Mouse (Mus musculus): ENCODE measurements around the gene Eepd1. TPM values are rescaled to one million over a fixed set of nuclear protein-coding genes. Genes with fewer than 3 reads are reported as not detected.

Eepd1 gene
- total and polyA plus RNA-seq, 2 experiments from 2014 or later, result 13.5 to 16.2 TPM

GRCm38 (mm10) chr9:25517982-25518381, 36.6 kb downstream of the Eepd1 start:
- 39% methylated on average over 4 of the region's 4 CpGs for WGBS
- TF ChIP-seq CTCF (IDR thresholded peaks at IDR 0.05), result no peak

GRCm38 (mm10) chr9:25519193-25519592, 37.8 kb downstream of the Eepd1 start:
- ATAC-seq (ENCODE audit: low FRiP score), result peak; percentile 23; the same call in 1 of the 2 replicates
- WGBS, result 52% methylated on average over 6 of the region's 6 CpGs
- 0 out of 2 replicates have a peak overlapping the region, but pooled peaks have one; percentile 1 for H3K9ac ChIP-seq (replicated peaks; ENCODE audit: low read length, poor library complexity, severe bottlenecking)

More at GRCm38 (mm10) chr9:25517982-25518381, 36.6 kb downstream of the Eepd1 start:
- ATAC-seq (ENCODE audit: low FRiP score) (no peak), DNase-seq (ENCODE audit: low spot score) (no peak)
- H3K27me3 ChIP-seq (ENCODE audit: insufficient read depth, low read length), result no peaks in the 10 kb centered on the region
- H3K4me1 ChIP-seq (ENCODE audit: insufficient read depth, low read length), result no peaks in the 10 kb centered on the region
- no peaks in the 10 kb centered on the region for H3K36me3 ChIP-seq (ENCODE audit: insufficient read depth, low read length)
- no peak overlapping the region for H3K4me2 ChIP-seq (ENCODE audit: low read depth, low read length, poor library complexity, severe bottlenecking)
- no peak overlapping the region for H3K9ac ChIP-seq (replicated peaks; ENCODE audit: low read length, poor library complexity, severe bottlenecking)
- no peaks in the 10 kb centered on the region for H3K9me3 ChIP-seq (ENCODE audit: low read length)
- H3K27ac ChIP-seq (ENCODE audit: low read depth, low read length), result no peak overlapping the region
- no peak overlapping the region for H3K4me3 ChIP-seq (ENCODE audit: low read depth, low read length)

GRCm38 (mm10) chr9:25520826-25521225, 39.5 kb downstream of the Eepd1 start:
- Histone ChIP-seq H3K4me1 (ENCODE audit: insufficient read depth, low read length) (no peaks in the 10 kb centered on the region), H3K4me3 (ENCODE audit: low read depth, low read length) (no peak overlapping the region), H3K27ac (ENCODE audit: low read depth, low read length) (no peak overlapping the region), H3K9me3 (ENCODE audit: low read length) (no peaks in the 10 kb centered on the region), H3K4me2 (ENCODE audit: low read depth, low read length, poor library complexity, severe bottlenecking) (no peak overlapping the region), H3K27me3 (ENCODE audit: insufficient read depth, low read length) (no peaks in the 10 kb centered on the region), H3K36me3 (ENCODE audit: insufficient read depth, low read length) (no peaks in the 10 kb centered on the region), H3K9ac (replicated peaks; ENCODE audit: low read length, poor library complexity, severe bottlenecking) (no peak overlapping the region)
- ATAC-seq (ENCODE audit: low FRiP score) (no peak), DNase-seq (ENCODE audit: low spot score) (no peak)
- WGBS, result 91% methylated on average over 7 of the region's 7 CpGs
- no peak for TF ChIP-seq CTCF (IDR thresholded peaks at IDR 0.05)

More at GRCm38 (mm10) chr9:25519193-25519592, 37.8 kb downstream of the Eepd1 start:
- H3K4me2 ChIP-seq (ENCODE audit: low read depth, low read length, poor library complexity, severe bottlenecking), result no peak overlapping the region
- H3K4me3 ChIP-seq (ENCODE audit: low read depth, low read length), result no peak overlapping the region
- no peaks in the 10 kb centered on the region for H3K27me3 ChIP-seq (ENCODE audit: insufficient read depth, low read length)
- H3K27ac ChIP-seq (ENCODE audit: low read depth, low read length), result no peak overlapping the region
- DNase-seq (ENCODE audit: low spot score), result peak; percentile 45
- TF ChIP-seq CTCF (IDR thresholded peaks at IDR 0.05), result no peak
- H3K4me1 ChIP-seq (ENCODE audit: insufficient read depth, low read length), result no peaks in the 10 kb centered on the region
- no peaks in the 10 kb centered on the region for H3K9me3 ChIP-seq (ENCODE audit: low read length)
- no peaks in the 10 kb centered on the region for H3K36me3 ChIP-seq (ENCODE audit: insufficient read depth, low read length)

GRCm38 (mm10) chr9:25521825-25522224, 40.5 kb downstream of the Eepd1 start:
- no peak overlapping the region for H3K9ac ChIP-seq (replicated peaks; ENCODE audit: low read length, poor library complexity, severe bottlenecking)
- no peak overlapping the region for H3K27ac ChIP-seq (ENCODE audit: low read depth, low read length)
- no peak overlapping the region for H3K4me3 ChIP-seq (ENCODE audit: low read depth, low read length)
- ATAC-seq (ENCODE audit: low FRiP score) (no peak), DNase-seq (ENCODE audit: low spot score) (no peak)
- no peaks in the 10 kb centered on the region for H3K36me3 ChIP-seq (ENCODE audit: insufficient read depth, low read length)
- no peak overlapping the region for H3K4me2 ChIP-seq (ENCODE audit: low read depth, low read length, poor library complexity, severe bottlenecking)
- no peaks in the 10 kb centered on the region for H3K4me1 ChIP-seq (ENCODE audit: insufficient read depth, low read length)
- H3K27me3 ChIP-seq (ENCODE audit: insufficient read depth, low read length), result no peaks in the 10 kb centered on the region
- 96% methylated on average over 2 of the region's 2 CpGs for WGBS
- TF ChIP-seq CTCF (IDR thresholded peaks at IDR 0.05), result no peak
- H3K9me3 ChIP-seq (ENCODE audit: low read length), result no peaks in the 10 kb centered on the region

- WGBS, result 43% methylated on average over 1 of the region's 1 CpGs
- Histone ChIP-seq H3K4me1 (ENCODE audit: insufficient read depth, low read length) (no peaks in the 10 kb centered on the region), H3K9ac (replicated peaks; ENCODE audit: low read length, poor library complexity, severe bottlenecking) (no peak overlapping the region), H3K9me3 (ENCODE audit: low read length) (no peaks in the 10 kb centered on the region), H3K36me3 (ENCODE audit: insufficient read depth, low read length) (no peaks in the 10 kb centered on the region), H3K4me2 (ENCODE audit: low read depth, low read length, poor library complexity, severe bottlenecking) (no peak overlapping the region), H3K27me3 (ENCODE audit: insufficient read depth, low read length) (no peaks in the 10 kb centered on the region), H3K27ac (ENCODE audit: low read depth, low read length) (no peak overlapping the region), H3K4me3 (ENCODE audit: low read depth, low read length) (no peak overlapping the region)
- DNase-seq (ENCODE audit: low spot score) (no peak), ATAC-seq (ENCODE audit: low FRiP score) (no peak)
- TF ChIP-seq CTCF (IDR thresholded peaks at IDR 0.05), result no peak
These were observed 45.2 kb downstream of the Eepd1 start for GRCm38 (mm10) chr9:25526516-25526915.

GRCm38 (mm10) chr9:25526927-25527337, 45.6 kb downstream of the Eepd1 start:
- ATAC-seq (ENCODE audit: low FRiP score) (no peak), DNase-seq (ENCODE audit: low spot score) (no peak)
- Histone ChIP-seq H3K27ac (ENCODE audit: low read depth, low read length) (no peak overlapping the region), H3K9ac (replicated peaks; ENCODE audit: low read length, poor library complexity, severe bottlenecking) (no peak overlapping the region), H3K27me3 (ENCODE audit: insufficient read depth, low read length) (no peaks in the 10 kb centered on the region), H3K4me2 (ENCODE audit: low read depth, low read length, poor library complexity, severe bottlenecking) (no peak overlapping the region), H3K9me3 (ENCODE audit: low read length) (no peaks in the 10 kb centered on the region), H3K36me3 (ENCODE audit: insufficient read depth, low read length) (no peaks in the 10 kb centered on the region), H3K4me3 (ENCODE audit: low read depth, low read length) (no peak overlapping the region), H3K4me1 (ENCODE audit: insufficient read depth, low read length) (no peaks in the 10 kb centered on the region)
- TF ChIP-seq CTCF (IDR thresholded peaks at IDR 0.05), result no peak
